Mouse (Mus musculus) midbrain, embryonic 13.5 days (tissue): ENCODE results near the gene Cchcr1. TPM values are rescaled to one million over a fixed set of nuclear protein-coding genes. Genes with fewer than 3 reads are reported as not detected.
A peak's percentile ranks its signal among the peaks of the same experiment; 100 is the strongest.

Experiments used
- ATAC-seq: fragments of 200-750 bp; cut with Nextera tagmentation; 2 replicates; pipeline ENCODE4 v1.8.0; 2017; ENCODE audit warnings: mild to moderate bottlenecking, moderate TSS enrichment, moderate library complexity
- H3K27ac ChIP-seq: fragments of 300-500 bp; sonication (generic); 2 replicates; pipeline ENCODE4 v1.5.1; 2015; ENCODE audit warnings: inconsistent platforms, mild to moderate bottlenecking, moderate library complexity
- H3K27me3 ChIP-seq: fragments of 300-500 bp; sonication (generic); 2 replicates; pipeline ENCODE4 v1.6.1; 2015; ENCODE audit warnings: mild to moderate bottlenecking, inconsistent platforms
- H3K36me3 ChIP-seq: fragments of 300-500 bp; sonication (generic); 2 replicates; pipeline ENCODE4 v1.6.1; 2015; ENCODE audit warnings: mild to moderate bottlenecking, inconsistent platforms
- H3K4me1 ChIP-seq: fragments of 300-500 bp; sonication (generic); replicated peaks from 2 replicates; pipeline ENCODE4 v1.6.1; 2015; ENCODE audit warnings: inconsistent platforms
- H3K4me2 ChIP-seq: fragments of 300-500 bp; sonication (generic); replicated peaks from 2 replicates; pipeline ENCODE4 v1.6.1; 2015; ENCODE audit warnings: moderate library complexity, mild to moderate bottlenecking, inconsistent platforms
- H3K4me3 ChIP-seq: fragments of 300-500 bp; sonication (generic); replicated peaks from 2 replicates; pipeline ENCODE4 v1.5.1; 2015; ENCODE audit warnings: mild to moderate bottlenecking, inconsistent platforms
- H3K9ac ChIP-seq: fragments of 300-500 bp; sonication (generic); replicated peaks from 2 replicates; pipeline ENCODE4 v1.6.1; 2015; ENCODE audit warnings: mild to moderate bottlenecking, inconsistent platforms
- H3K9me3 ChIP-seq: fragments of 300-500 bp; sonication (generic); 2 replicates; pipeline ENCODE4 v1.6.1; 2016; ENCODE audit warnings: mild to moderate bottlenecking, inconsistent platforms
- WGBS: fragments of 180-500 bp; shearing (Covaris S2); methylation state at CpG from one replicate; pipeline ENCODE4 v1.1.7; 2015; 5-methylcytosine and 5-hydroxymethylcytosine counted together
- polyA plus RNA-seq: library from polyadenylated mRNA; unstranded; fragments of >200 nt; fragmentation: Nextera tagmentation; extraction: Ambion mirVana; gene quantifications from 2 replicates; pipeline ENCODE4 v1.2.1, GENCODE M21; 2015

Gene Cchcr1
- polyA plus RNA-seq, 1 experiment from 2014 or later = 8.4 TPM

DNA sequence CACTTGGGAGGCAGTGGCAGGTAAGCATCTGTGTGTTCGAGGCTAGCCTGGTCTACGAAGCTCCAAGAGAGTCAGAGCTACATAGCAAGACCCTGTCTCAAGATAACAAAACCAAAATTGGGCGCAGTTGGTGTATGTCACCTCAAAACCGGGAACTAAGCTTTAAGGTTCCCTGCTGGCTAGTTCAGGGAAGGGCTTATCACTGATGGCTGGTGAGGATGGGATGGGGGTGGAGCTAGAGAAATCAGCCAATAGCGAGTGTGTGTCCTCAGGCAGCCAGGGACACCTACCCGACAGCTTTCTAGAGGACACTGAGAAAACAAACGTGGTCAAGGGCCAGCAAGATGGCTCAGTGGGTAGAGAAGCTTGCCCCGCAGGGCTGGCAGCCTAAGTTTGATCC is 41.3 kb downstream of the Cchcr1 start:
- WGBS = 66% methylated on average over 8 of the region's 8 CpGs
- Histone ChIP-seq H3K36me3 (no peaks in the 10 kb centered on the region), H3K27me3 (no peaks in the 10 kb centered on the region), H3K9me3 (no peaks in the 10 kb centered on the region), H3K4me1 (no peaks in the 10 kb centered on the region), H3K27ac (no peak overlapping the region), H3K4me2 (no peak overlapping the region), H3K9ac (no peak overlapping the region), H3K4me3 (no peak overlapping the region)
- ATAC-seq = no peak

DNA sequence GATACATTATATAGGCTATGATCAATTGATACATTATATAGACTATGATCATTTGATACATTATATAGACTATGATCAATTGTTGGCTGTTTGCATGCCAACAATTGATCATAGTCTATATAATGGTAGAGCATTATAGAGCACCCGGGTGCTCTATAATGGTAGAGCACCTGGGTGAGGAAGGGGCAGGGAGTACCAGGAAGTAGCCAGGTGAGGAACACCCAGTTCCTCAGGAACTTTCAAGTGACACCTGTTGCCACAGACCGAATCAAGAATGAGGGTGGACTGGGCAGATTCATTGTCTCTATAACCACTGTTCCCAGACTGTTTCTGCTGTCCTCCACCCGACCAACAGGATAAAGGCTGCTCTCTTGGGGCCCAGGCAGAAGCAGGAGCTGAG is 50.2 kb downstream of the Cchcr1 start, which contains the start of gene 2300002M23Rik:
Gene 2300002M23Rik, plus strand, starts transcription at position 301 of the 400 bp plus-strand sequence.
- H3K27ac ChIP-seq = no peak within 1 kb of the TSS
- H3K4me1 ChIP-seq = peaks cover 17% of the 10 kb centered on the region
- H3K4me2 ChIP-seq = no peak within 1 kb of the TSS
- no peak within 1 kb of the TSS for H3K4me3 ChIP-seq
- H3K27me3 ChIP-seq = peaks cover 20% of the 10 kb centered on the region
- no peaks in the 10 kb centered on the region for H3K9me3 ChIP-seq
- WGBS = 68% methylated on average over 3 of the region's 3 CpGs
- ATAC-seq = no peak
- H3K9ac ChIP-seq = no peak within 1 kb of the TSS
- H3K36me3 ChIP-seq = no peaks in the 10 kb centered on the region

GRCm38 (mm10) chr17:35567767-35568166 is 50.9 kb downstream of the Cchcr1 start:
- no peak overlapping the region for H3K4me2 ChIP-seq
- H3K36me3 ChIP-seq = no peaks in the 10 kb centered on the region
- ATAC-seq = no peak
- peaks cover 20% of the 10 kb centered on the region for H3K27me3 ChIP-seq
- WGBS = 19% methylated on average over 9 of the region's 9 CpGs
- H3K9ac ChIP-seq = no peak overlapping the region
- H3K4me3 ChIP-seq = no peak overlapping the region
- no peaks in the 10 kb centered on the region for H3K9me3 ChIP-seq
- peaks cover 17% of the 10 kb centered on the region for H3K4me1 ChIP-seq
- H3K27ac ChIP-seq = no peak overlapping the region

DNA sequence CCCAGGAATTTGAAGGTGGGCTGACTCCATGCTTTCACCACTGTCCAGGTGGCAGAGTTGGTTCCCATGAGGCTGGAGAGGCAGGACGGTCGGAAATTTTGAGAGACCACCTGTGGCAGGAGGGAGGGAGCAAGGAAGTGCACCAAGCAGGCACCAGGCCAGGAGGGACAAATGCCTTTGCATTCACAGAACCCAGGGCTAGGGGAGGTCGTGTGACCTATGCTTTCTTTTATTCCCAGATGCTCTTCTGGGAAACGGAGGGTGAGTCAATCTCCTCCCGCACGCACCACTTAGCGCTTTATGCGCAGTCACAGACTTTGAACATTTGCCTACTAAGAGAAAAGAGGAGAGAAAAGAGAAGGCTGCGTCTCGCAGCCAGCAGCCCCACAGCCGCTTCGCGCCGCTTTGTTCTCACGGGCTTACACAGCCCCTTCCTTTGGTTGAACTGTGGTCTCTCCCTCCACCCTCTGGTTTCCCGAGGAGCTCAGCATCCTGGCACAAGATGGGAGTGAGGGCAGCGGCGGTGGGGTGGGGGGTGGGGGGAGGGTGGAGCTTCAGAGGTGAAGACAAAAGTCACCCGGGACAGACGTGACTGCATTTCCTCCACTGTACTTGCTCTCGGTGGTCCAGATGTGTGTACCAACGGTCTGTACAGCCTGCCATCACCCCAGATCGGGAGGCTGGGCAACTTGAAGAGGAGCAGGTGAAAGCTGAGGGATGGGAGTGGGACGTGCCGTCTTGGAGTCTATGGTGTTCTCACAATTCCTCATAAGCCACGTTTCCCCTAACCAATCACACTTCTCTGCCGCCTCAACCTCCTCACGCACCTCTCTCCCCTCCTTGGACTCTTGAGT is 52.4 kb downstream of the Cchcr1 start:
- Histone ChIP-seq H3K27me3 (peaks cover 20% of the 10 kb centered on the region), H3K4me3 (peak overlapping the region; percentile 31), H3K36me3 (no peaks in the 10 kb centered on the region), H3K4me2 (peak overlapping the region; percentile 57), H3K9me3 (no peaks in the 10 kb centered on the region), H3K27ac (no peak overlapping the region), H3K9ac (peak overlapping the region; percentile 45), H3K4me1 (peaks cover 17% of the 10 kb centered on the region)
- 1% methylated on average over 28 of the region's 28 CpGs for WGBS
- peak; percentile 63 for ATAC-seq

- no peak overlapping the region for H3K9ac ChIP-seq
- 77% methylated on average over 14 of the region's 14 CpGs for WGBS
Observed at GRCm38 (mm10) chr17:35570836-35571235, 53.9 kb downstream of the Cchcr1 start.

GRCm38 (mm10) chr17:35571477-35571876 is 54.6 kb downstream of the Cchcr1 start:
- Histone ChIP-seq H3K4me3 (no peak overlapping the region), H3K36me3 (no peaks in the 10 kb centered on the region), H3K27ac (no peak overlapping the region), H3K9me3 (no peaks in the 10 kb centered on the region), H3K4me2 (no peak overlapping the region), H3K9ac (no peak overlapping the region), H3K27me3 (peaks cover 20% of the 10 kb centered on the region), H3K4me1 (peaks cover 17% of the 10 kb centered on the region)
- WGBS = 96% methylated on average over 7 of the region's 7 CpGs
- no peak for ATAC-seq

More at GRCm38 (mm10) chr17:35570836-35571235, 53.9 kb downstream of the Cchcr1 start:
- Histone ChIP-seq H3K27ac (no peak overlapping the region), H3K4me1 (peaks cover 17% of the 10 kb centered on the region), H3K36me3 (no peaks in the 10 kb centered on the region), H3K4me3 (no peak overlapping the region), H3K9me3 (no peaks in the 10 kb centered on the region), H3K4me2 (no peak overlapping the region), H3K27me3 (peaks cover 20% of the 10 kb centered on the region)
- ATAC-seq = no peak

DNA sequence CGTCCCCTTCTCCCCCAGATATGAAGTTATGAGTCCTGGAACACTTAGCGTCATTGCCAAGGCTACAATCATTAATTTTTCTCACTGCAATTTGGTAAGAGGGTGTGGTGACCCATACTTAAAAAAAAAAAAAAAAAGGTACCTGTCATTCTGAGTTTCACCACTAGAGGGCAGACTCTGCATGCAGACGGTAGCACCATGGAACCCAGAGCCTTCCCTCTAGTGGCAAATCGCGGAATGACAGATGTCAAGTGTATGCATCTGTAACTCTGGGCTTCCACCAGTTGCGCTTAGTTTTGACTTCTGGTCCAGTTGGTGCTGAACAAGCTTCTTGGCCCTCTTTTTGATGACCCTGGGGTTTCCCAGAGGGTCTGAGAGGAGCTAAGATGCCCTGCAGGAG is 61.3 kb downstream of the Cchcr1 start:
- 18% methylated on average over 6 of the region's 6 CpGs for WGBS
- H3K4me3 ChIP-seq = no peak overlapping the region
- H3K4me2 ChIP-seq = no peak overlapping the region
- no peaks in the 10 kb centered on the region for H3K27me3 ChIP-seq
- H3K4me1 ChIP-seq = no peaks in the 10 kb centered on the region
- peak; percentile 30; the same call in 1 of the 2 replicates for ATAC-seq
- H3K36me3 ChIP-seq = no peaks in the 10 kb centered on the region
- H3K9ac ChIP-seq = no peak overlapping the region
- no peaks in the 10 kb centered on the region for H3K9me3 ChIP-seq
- no peak overlapping the region for H3K27ac ChIP-seq

Other genes starting within 250 kb of the Cchcr1 start
- gene H2-Q1, start 196.7 kb upstream of the Cchcr1 start, polyA plus RNA-seq = 0.11 and 0.17 TPM in 2 replicates
- gene H2-Q2, start 174.9 kb upstream of the Cchcr1 start, polyA plus RNA-seq = 0.26 and 0.30 TPM in 2 replicates
- 1.00 and 1.3 TPM in 2 replicates for gene H2-Q4, start 137.5 kb upstream of the Cchcr1 start, polyA plus RNA-seq
- 0.17 TPM in 2 replicates for gene H2-Q6, start 92.2 kb upstream of the Cchcr1 start, polyA plus RNA-seq
- gene H2-Q7, start 77.9 kb upstream of the Cchcr1 start, polyA plus RNA-seq = 2.5 TPM in 2 replicates
- 0.09 and 0.69 TPM in 2 replicates for gene H2-Q10, start 47.0 kb upstream of the Cchcr1 start, polyA plus RNA-seq
- gene Pou5f1, start 11.1 kb upstream of the Cchcr1 start, polyA plus RNA-seq = not detected in 2 replicates
- 23.1 and 23.2 TPM in 2 replicates for gene Tcf19, start 276 bp upstream of the Cchcr1 start, polyA plus RNA-seq
- gene Psors1c2, start 16.1 kb downstream of the Cchcr1 start, polyA plus RNA-seq = 0.73 and 1.1 TPM in 2 replicates
- 0.06 and 0.11 TPM in 2 replicates for gene Cdsn, start 35.0 kb downstream of the Cchcr1 start, polyA plus RNA-seq
- gene 2300002M23Rik, start 50.4 kb downstream of the Cchcr1 start, polyA plus RNA-seq = not detected in 2 replicates
- gene Sfta2, start 84.4 kb downstream of the Cchcr1 start, polyA plus RNA-seq = not detected in 2 replicates
- gene Gm9573, start 109.5 kb downstream of the Cchcr1 start, polyA plus RNA-seq = not detected in 2 replicates
- gene Mucl3, start 126.6 kb downstream of the Cchcr1 start, polyA plus RNA-seq = not detected in 2 replicates
- gene Vars2, start 150.5 kb downstream of the Cchcr1 start, polyA plus RNA-seq = 13.0 and 15.1 TPM in 2 replicates
- gene Gtf2h4, start 156.6 kb downstream of the Cchcr1 start, polyA plus RNA-seq = 31.5 and 32.0 TPM in 2 replicates
- 163 and 187 TPM in 2 replicates for gene Ddr1, start 187.5 kb downstream of the Cchcr1 start, polyA plus RNA-seq